Mouse (Mus musculus): ENCODE measurements around the gene Nhsl1. TPM values are rescaled to one million over a fixed set of nuclear protein-coding genes. Genes with fewer than 3 reads are reported as not detected.
A peak's percentile ranks its signal among the peaks of the same experiment; 100 is the strongest.

Gene Nhsl1
- polyA plus RNA-seq (2014; fragmentation: Nextera tagmentation; extraction: Ambion mirVana), result 2.6 and 2.9 TPM in 2 replicates

DNA sequence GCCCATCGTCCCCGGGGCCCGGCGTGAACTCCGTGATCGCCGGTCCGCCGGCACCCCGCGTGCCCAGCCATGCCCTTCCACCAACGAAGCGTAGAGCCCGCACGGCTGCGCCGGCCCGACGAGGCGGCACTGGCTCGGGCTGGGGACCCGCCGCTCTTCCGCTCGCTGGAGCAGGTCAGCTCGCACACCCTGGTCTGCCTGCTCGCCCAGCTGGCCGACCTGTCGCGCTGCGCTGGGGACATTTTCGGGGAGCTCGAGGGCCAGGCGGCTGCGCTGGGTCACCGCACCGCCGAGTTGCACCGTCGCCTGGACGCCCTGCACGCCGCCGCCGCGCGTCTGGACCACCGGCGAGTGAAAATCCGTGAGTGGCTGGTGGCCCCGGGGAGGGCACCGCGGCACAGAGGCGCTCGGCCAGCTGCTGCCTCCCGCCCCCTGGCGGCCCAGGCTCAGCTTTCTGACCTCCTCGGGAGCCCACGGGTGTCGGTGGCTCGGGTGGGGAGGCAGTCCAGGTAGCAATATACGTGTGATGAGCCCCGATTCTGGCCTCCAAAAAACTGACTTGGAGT lies at the start of gene Nhsl1:
Nhsl1 (plus strand) TSS at position 70 of the 566 bp plus-strand sequence.
- Histone ChIP-seq H3K4me3 (ENCODE audit: low read depth, low read length) (peak within 1 kb of the TSS; percentile 71), H3K27ac (ENCODE audit: low read depth, low read length) (no peak within 1 kb of the TSS), H3K27me3 (replicated peaks; ENCODE audit: control insufficient read depth, insufficient read depth, low read length) (peaks cover 23% of the 10 kb centered on the region), H3K9me3 (ENCODE audit: control insufficient read depth, low read length) (no peaks in the 10 kb centered on the region), H3K4me2 (peak within 1 kb of the TSS; percentile 84), H3K4me1 (replicated peaks; ENCODE audit: control insufficient read depth, insufficient read depth, low read length) (no peaks in the 10 kb centered on the region), H3K9ac (ENCODE audit: low read depth, low read length) (peak within 1 kb of the TSS; percentile 66), H3K36me3 (ENCODE audit: control insufficient read depth, insufficient read depth, low read length) (no peaks in the 10 kb centered on the region)
- under 1% methylated on average over 57 of the region's 63 CpGs for WGBS
- ATAC-seq (replicated peaks; ENCODE audit: low FRiP score) (peak; percentile 70), DNase-seq (ENCODE audit: low spot score) (peak; percentile 68)

DNA sequence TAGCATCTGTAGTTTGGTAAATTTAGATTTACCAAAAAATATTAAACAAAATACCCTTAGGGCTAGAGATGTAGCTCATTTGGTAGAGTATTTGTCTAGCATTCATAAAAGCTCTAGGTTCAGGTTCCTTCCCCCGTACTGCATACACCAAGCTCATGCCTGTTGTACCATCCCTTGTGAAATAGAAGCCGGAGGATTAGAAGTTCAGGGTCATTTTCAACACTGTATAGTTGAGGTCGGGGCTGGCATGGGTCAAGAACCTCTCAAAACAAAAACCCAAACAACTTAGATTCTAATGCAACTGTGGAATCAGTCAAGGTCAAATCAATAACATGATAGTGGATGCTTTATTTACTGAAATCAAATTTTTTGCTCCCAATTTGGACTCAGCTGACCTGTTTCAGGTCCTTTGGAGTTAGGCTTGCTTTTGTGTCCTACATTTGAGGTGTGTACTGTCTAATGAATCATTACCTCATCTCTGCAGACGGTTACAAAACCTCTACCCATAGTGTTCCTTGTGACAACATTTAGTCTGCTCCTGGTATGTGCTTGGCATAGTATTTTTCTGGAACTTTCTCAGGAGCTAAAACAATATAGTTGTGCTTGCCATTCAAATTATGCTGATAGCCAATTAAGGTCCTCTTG lies 42.6 kb upstream of the Nhsl1 start:
- no peak for ATAC-seq (replicated peaks; ENCODE audit: low FRiP score)
- 76% methylated on average over 4 of the region's 4 CpGs for WGBS
- Histone ChIP-seq H3K9ac (ENCODE audit: low read depth, low read length) (no peak overlapping the region), H3K27me3 (replicated peaks; ENCODE audit: control insufficient read depth, insufficient read depth, low read length) (no peaks in the 10 kb centered on the region), H3K4me1 (replicated peaks; ENCODE audit: control insufficient read depth, insufficient read depth, low read length) (no peaks in the 10 kb centered on the region), H3K27ac (ENCODE audit: low read depth, low read length) (no peak overlapping the region), H3K4me3 (ENCODE audit: low read depth, low read length) (no peak overlapping the region), H3K9me3 (ENCODE audit: control insufficient read depth, low read length) (no peaks in the 10 kb centered on the region), H3K4me2 (no peak overlapping the region), H3K36me3 (ENCODE audit: control insufficient read depth, insufficient read depth, low read length) (no peaks in the 10 kb centered on the region)
- DNase-seq (ENCODE audit: low spot score), result no peak

GRCm38 (mm10) chr10:18283991-18284390 lies 34.8 kb upstream of the Nhsl1 start:
- H3K4me2 ChIP-seq, result no peak overlapping the region
- H3K9ac ChIP-seq (ENCODE audit: low read depth, low read length), result no peak overlapping the region
- no peaks in the 10 kb centered on the region for H3K27me3 ChIP-seq (replicated peaks; ENCODE audit: control insufficient read depth, insufficient read depth, low read length)
- WGBS, result 82% methylated on average over 5 of the region's 5 CpGs
- ATAC-seq (replicated peaks; ENCODE audit: low FRiP score) (no peak), DNase-seq (ENCODE audit: low spot score) (no peak)
- no peak overlapping the region for H3K4me3 ChIP-seq (ENCODE audit: low read depth, low read length)
- H3K4me1 ChIP-seq (replicated peaks; ENCODE audit: control insufficient read depth, insufficient read depth, low read length), result no peaks in the 10 kb centered on the region
- H3K36me3 ChIP-seq (ENCODE audit: control insufficient read depth, insufficient read depth, low read length), result no peaks in the 10 kb centered on the region
- no peaks in the 10 kb centered on the region for H3K9me3 ChIP-seq (ENCODE audit: control insufficient read depth, low read length)
- no peak overlapping the region for H3K27ac ChIP-seq (ENCODE audit: low read depth, low read length)

GRCm38 (mm10) chr10:18289512-18289911 lies 29.3 kb upstream of the Nhsl1 start:
- no peaks in the 10 kb centered on the region for H3K9me3 ChIP-seq (ENCODE audit: control insufficient read depth, low read length)
- no peak overlapping the region for H3K27ac ChIP-seq (ENCODE audit: low read depth, low read length)
- H3K27me3 ChIP-seq (replicated peaks; ENCODE audit: control insufficient read depth, insufficient read depth, low read length), result no peaks in the 10 kb centered on the region
- no peak for DNase-seq (ENCODE audit: low spot score)
- no peak overlapping the region for H3K4me2 ChIP-seq
- ATAC-seq (replicated peaks; ENCODE audit: low FRiP score), result no peak
- no peak overlapping the region for H3K9ac ChIP-seq (ENCODE audit: low read depth, low read length)
- H3K4me1 ChIP-seq (replicated peaks; ENCODE audit: control insufficient read depth, insufficient read depth, low read length), result no peaks in the 10 kb centered on the region
- H3K36me3 ChIP-seq (ENCODE audit: control insufficient read depth, insufficient read depth, low read length), result no peaks in the 10 kb centered on the region
- 56% methylated on average over 1 of the region's 1 CpGs for WGBS
- no peak overlapping the region for H3K4me3 ChIP-seq (ENCODE audit: low read depth, low read length)

- Histone ChIP-seq H3K4me2 (no peak overlapping the region), H3K27ac (ENCODE audit: low read depth, low read length) (no peak overlapping the region), H3K4me3 (ENCODE audit: low read depth, low read length) (no peak overlapping the region), H3K9me3 (ENCODE audit: control insufficient read depth, low read length) (no peaks in the 10 kb centered on the region), H3K4me1 (replicated peaks; ENCODE audit: control insufficient read depth, insufficient read depth, low read length) (no peaks in the 10 kb centered on the region), H3K9ac (ENCODE audit: low read depth, low read length) (no peak overlapping the region), H3K27me3 (replicated peaks; ENCODE audit: control insufficient read depth, insufficient read depth, low read length) (no peaks in the 10 kb centered on the region), H3K36me3 (ENCODE audit: control insufficient read depth, insufficient read depth, low read length) (no peaks in the 10 kb centered on the region)
- ATAC-seq (replicated peaks; ENCODE audit: low FRiP score) (no peak), DNase-seq (ENCODE audit: low spot score) (no peak)
- WGBS, result 69% methylated on average over 5 of the region's 5 CpGs
Measured at GRCm38 (mm10) chr10:18305106-18305505, 13.7 kb upstream of the Nhsl1 start.

DNA sequence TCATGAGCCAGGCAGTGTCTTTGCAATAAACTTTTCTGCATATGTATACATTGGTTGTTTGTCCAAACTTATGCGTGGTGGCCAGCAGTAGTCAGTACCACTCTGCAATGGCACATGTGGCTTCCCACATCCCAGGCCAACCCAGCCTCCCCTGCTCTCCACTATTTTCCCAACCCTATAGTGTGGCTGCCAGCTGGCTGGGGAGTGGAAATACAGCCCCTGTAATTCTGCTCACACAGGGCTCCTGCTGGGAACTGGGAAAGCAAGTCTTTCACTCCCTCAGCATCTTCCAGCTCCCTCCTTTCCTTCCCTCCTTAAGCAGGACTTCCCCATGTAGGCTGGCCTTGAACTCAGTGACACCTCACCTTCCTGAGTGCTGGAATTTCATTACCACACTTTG lies 3.7 kb upstream of the Nhsl1 start:
- no peak for ATAC-seq (replicated peaks; ENCODE audit: low FRiP score)
- WGBS, result 82% methylated on average over 1 of the region's 1 CpGs
- no peak for DNase-seq (ENCODE audit: low spot score)

GRCm38 (mm10) chr10:18317521-18317920 lies 1.3 kb upstream of the Nhsl1 start:
- Histone ChIP-seq H3K4me1 (replicated peaks; ENCODE audit: control insufficient read depth, insufficient read depth, low read length) (no peaks in the 10 kb centered on the region), H3K4me2 (peak overlapping the region; percentile 84; the same call in 1 of the 2 replicates), H3K27ac (ENCODE audit: low read depth, low read length) (no peak overlapping the region), H3K4me3 (ENCODE audit: low read depth, low read length) (no peak overlapping the region), H3K27me3 (replicated peaks; ENCODE audit: control insufficient read depth, insufficient read depth, low read length) (peaks cover 23% of the 10 kb centered on the region), H3K9me3 (ENCODE audit: control insufficient read depth, low read length) (no peaks in the 10 kb centered on the region), H3K9ac (ENCODE audit: low read depth, low read length) (no peak overlapping the region), H3K36me3 (ENCODE audit: control insufficient read depth, insufficient read depth, low read length) (no peaks in the 10 kb centered on the region)
- WGBS, result 41% methylated on average over 10 of the region's 10 CpGs
- DNase-seq (ENCODE audit: low spot score) (no peak), ATAC-seq (replicated peaks; ENCODE audit: low FRiP score) (no peak)

More for the DNA sequence above, 3.7 kb upstream of the Nhsl1 start:
- H3K36me3 ChIP-seq (ENCODE audit: control insufficient read depth, insufficient read depth, low read length), result no peaks in the 10 kb centered on the region
- no peaks in the 10 kb centered on the region for H3K4me1 ChIP-seq (replicated peaks; ENCODE audit: control insufficient read depth, insufficient read depth, low read length)
- no peak overlapping the region for H3K27ac ChIP-seq (ENCODE audit: low read depth, low read length)
- H3K4me2 ChIP-seq, result no peak overlapping the region
- H3K9ac ChIP-seq (ENCODE audit: low read depth, low read length), result no peak overlapping the region
- H3K9me3 ChIP-seq (ENCODE audit: control insufficient read depth, low read length), result no peaks in the 10 kb centered on the region
- H3K27me3 ChIP-seq (replicated peaks; ENCODE audit: control insufficient read depth, insufficient read depth, low read length), result peaks cover 23% of the 10 kb centered on the region
- no peak overlapping the region for H3K4me3 ChIP-seq (ENCODE audit: low read depth, low read length)

DNA sequence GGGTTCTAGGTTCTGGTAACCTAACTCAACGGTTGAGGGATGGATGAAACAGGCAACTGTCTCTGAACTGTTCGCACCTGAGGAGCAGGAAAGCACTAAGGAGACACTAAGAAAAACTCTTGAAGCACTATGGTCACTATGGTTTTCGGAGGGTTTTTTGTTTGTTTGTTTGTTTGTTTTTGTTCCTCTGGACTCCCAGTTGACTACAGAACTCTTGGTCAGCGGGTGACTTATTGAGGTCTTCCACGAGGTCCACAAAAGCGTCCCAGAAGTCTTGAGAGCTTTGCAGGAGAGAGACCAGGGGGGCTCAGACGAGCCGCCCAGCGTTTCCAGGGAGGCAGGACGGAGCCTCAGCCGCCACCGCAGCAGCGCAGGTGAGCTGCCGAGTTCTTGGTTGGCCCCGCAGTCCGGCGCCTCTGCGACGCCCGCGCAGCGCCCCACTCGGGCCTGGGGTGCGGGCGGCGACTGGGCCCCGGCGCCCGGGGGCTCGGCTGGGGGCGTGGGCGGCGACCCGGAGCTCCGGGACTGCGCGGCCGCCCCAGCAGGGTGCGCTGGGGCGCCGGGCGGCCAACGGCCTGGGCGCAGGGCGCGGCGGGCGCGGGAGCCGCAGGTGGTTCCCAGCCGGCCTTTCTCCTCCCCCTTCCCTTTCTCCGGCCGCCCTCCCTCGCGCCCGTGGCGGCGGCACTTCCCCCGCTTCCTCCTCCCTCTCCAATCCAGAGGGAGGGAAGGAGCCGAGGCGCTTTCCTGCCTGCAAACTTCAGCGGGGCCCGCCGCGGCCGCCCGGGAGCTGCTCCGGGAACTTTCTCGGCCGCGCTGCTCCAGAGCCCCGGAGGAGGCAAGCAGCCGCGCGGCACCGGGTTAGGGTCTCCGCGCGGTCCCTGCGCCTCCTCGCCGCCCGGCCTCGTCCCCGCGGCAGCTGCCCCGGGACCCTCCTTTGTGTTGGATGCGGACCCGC lies 547 bp upstream of the Nhsl1 start:
- Histone ChIP-seq H3K4me1 (replicated peaks; ENCODE audit: control insufficient read depth, insufficient read depth, low read length) (no peaks in the 10 kb centered on the region), H3K4me3 (ENCODE audit: low read depth, low read length) (peak overlapping the region; percentile 71), H3K27ac (ENCODE audit: low read depth, low read length) (no peak overlapping the region), H3K36me3 (ENCODE audit: control insufficient read depth, insufficient read depth, low read length) (no peaks in the 10 kb centered on the region), H3K9me3 (ENCODE audit: control insufficient read depth, low read length) (no peaks in the 10 kb centered on the region), H3K9ac (ENCODE audit: low read depth, low read length) (peak overlapping the region; percentile 66), H3K4me2 (peak overlapping the region; percentile 84), H3K27me3 (replicated peaks; ENCODE audit: control insufficient read depth, insufficient read depth, low read length) (peaks cover 23% of the 10 kb centered on the region)
- ATAC-seq (replicated peaks; ENCODE audit: low FRiP score) (peak; percentile 66), DNase-seq (ENCODE audit: low spot score) (peak; percentile 46)
- 3% methylated on average over 35 of the region's 89 CpGs for WGBS

All from liver, embryonic 11.5 days (tissue).